Mouse (Mus musculus) limb, embryonic 13.5 days (tissue): ENCODE data around the gene Aaed1. TPM values are rescaled to one million over a fixed set of nuclear protein-coding genes. Genes with fewer than 3 reads are reported as not detected.

Source experiments
- polyA plus RNA-seq: library from polyadenylated mRNA; unstranded; fragments of >200 nt; fragmentation: Nextera tagmentation; extraction: Ambion mirVana; gene quantifications from 2 replicates; pipeline ENCODE4 v1.2.1, GENCODE M21; 2015

Aaed1 gene
- polyA plus RNA-seq, 1 experiment from 2014 or later: 41.4 TPM

Other genes with a start within 250 kb of the Aaed1 start
- not detected in 2 replicates for gene Hsd17b3, start 223.5 kb downstream of the Aaed1 start, polyA plus RNA-seq
- gene Slc35d2, start 183.3 kb downstream of the Aaed1 start, polyA plus RNA-seq: 4.5 and 5.3 TPM in 2 replicates
- gene Zfp367, start 159.5 kb downstream of the Aaed1 start, polyA plus RNA-seq: 17.0 and 18.3 TPM in 2 replicates
- gene Habp4, start 150.9 kb downstream of the Aaed1 start, polyA plus RNA-seq: 25.6 and 28.2 TPM in 2 replicates
- gene Cdc14b, start 37.4 kb downstream of the Aaed1 start, polyA plus RNA-seq: 17.0 and 22.0 TPM in 2 replicates
- gene Ctsl, start 58.2 kb upstream of the Aaed1 start, polyA plus RNA-seq: 205 and 206 TPM in 2 replicates
- 16.7 and 17.3 TPM in 2 replicates for gene Cdk20, start 119.6 kb upstream of the Aaed1 start, polyA plus RNA-seq
- not detected in 2 replicates for gene Fam240b, start 185.1 kb upstream of the Aaed1 start, polyA plus RNA-seq